Mouse (Mus musculus) cerebellum, adult 2 months (tissue): ENCODE data around the gene Gja5. TPM values are rescaled to one million over a fixed set of nuclear protein-coding genes. Genes with fewer than 3 reads are reported as not detected.

Experiments
- DNase-seq, 2 experiments: peaks; one replicate each; pipeline ENCODE4 v3.0.0; 2021
- H3K27ac ChIP-seq: fragments of 200-500 bp; 2 replicates; pipeline ENCODE4 v1.5.1; 2012; ENCODE audit warnings: low read length, control low read depth, inconsistent platforms; ENCODE audit not compliant: insufficient read depth
- H3K27me3 ChIP-seq: fragments of 200-500 bp; 2 replicates; pipeline ENCODE4 v1.6.1; 2012; ENCODE audit warnings: inconsistent platforms, mild to moderate bottlenecking, low read length, moderate library complexity; ENCODE audit not compliant: control insufficient read depth, insufficient read depth
- H3K4me1 ChIP-seq: fragments of 200-500 bp; 2 replicates; pipeline ENCODE4 v1.6.1; 2011; ENCODE audit warnings: low read length; ENCODE audit not compliant: control insufficient read depth, insufficient read depth
- H3K4me3 ChIP-seq: fragments of 200-500 bp; replicated peaks from 2 replicates; pipeline ENCODE3; 2011; ENCODE audit warnings: mild to moderate bottlenecking, low read depth, low read length, control low read depth; ENCODE audit not compliant: insufficient read depth
- CTCF ChIP-seq: fragments of 200-500 bp; IDR thresholded peaks from 2 replicates; pipeline ENCODE4 v1.5.1; 2011; ENCODE audit warnings: low read depth, mild to moderate bottlenecking, control low read depth, low read length, moderate library complexity, borderline replicate concordance; ENCODE audit not compliant: insufficient read depth
- POLR2A ChIP-seq: fragments of 200-500 bp; IDR thresholded peaks from 2 replicates; pipeline ENCODE4 v1.6.1; 2011; ENCODE audit warnings: low read length, control low read depth, borderline replicate concordance; ENCODE audit not compliant: insufficient read depth
- WGBS: fragments of 180-500 bp; shearing (Covaris S2); methylation state at CpG from one replicate; pipeline ENCODE4 v1.1.7; 2018; 5-methylcytosine and 5-hydroxymethylcytosine counted together
- polyA plus RNA-seq: library from polyadenylated mRNA; depleted of rRNA; stranded (reverse); fragments of >200 nt; gene quantifications from 2 replicates; pipeline ENCODE4 v1.2.3, GENCODE M21; 2012

Gja5 gene
- polyA plus RNA-seq, 1 experiment, result 0.64 TPM

DNA sequence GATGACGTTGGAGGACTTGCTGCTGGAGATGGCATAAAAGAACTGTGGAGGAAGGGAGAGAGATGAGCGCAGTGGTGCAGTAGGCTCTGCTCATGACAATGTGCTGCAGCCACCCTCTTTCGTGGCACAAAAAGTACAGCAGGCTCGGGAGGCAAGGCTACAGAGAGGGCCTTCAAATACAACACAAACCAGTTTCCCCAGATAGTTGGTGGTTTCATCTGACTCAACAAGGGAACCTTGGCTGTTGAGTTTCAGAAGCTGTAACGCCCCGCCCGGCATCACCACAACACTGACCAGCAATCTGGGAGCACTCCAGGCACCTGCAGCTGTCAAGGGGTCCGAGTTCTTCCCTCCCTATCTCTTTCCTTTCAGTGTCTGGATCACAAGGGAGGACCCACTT is 32.0 kb upstream of the Gja5 start:
- TF ChIP-seq POLR2A, result no peak
- no peak for TF ChIP-seq CTCF
- WGBS, result 94% methylated on average over 8 of the region's 8 CpGs
- DNase-seq, result no peak
- Histone ChIP-seq H3K4me3 (no peak overlapping the region), H3K27ac (no peak overlapping the region), H3K27me3 (no peaks in the 10 kb centered on the region), H3K4me1 (no peaks in the 10 kb centered on the region)

- TF ChIP-seq CTCF, result no peak
- no peak for TF ChIP-seq POLR2A
- no peak for DNase-seq
- Histone ChIP-seq H3K27me3 (no peaks in the 10 kb centered on the region), H3K4me3 (no peak overlapping the region), H3K27ac (no peak overlapping the region), H3K4me1 (no peaks in the 10 kb centered on the region)
- WGBS, result 93% methylated on average over 7 of the region's 7 CpGs
These were observed 29.5 kb upstream of the Gja5 start for GRCm38 (mm10) chr3:96874808-96875571.

DNA sequence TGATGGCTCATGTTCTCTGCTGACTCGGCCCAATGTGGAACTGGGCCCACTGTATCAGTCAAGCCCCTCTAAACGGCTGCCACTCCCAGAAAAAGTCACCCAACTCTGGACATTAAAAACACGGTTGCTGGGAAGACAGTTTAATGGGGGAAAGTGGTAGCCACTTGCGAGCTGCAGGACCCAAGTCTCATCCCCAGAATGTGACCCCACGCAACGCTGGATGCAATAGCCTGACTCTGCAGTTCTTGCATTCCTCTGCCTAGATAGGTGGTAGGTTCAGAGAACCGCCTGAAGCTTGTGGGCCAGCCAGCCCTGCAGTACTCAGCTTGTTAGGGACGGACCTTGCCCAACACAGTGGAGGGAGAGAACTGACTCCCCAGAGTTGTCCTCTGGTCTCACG is 25.0 kb upstream of the Gja5 start:
- WGBS, result 88% methylated on average over 9 of the region's 9 CpGs
- TF ChIP-seq CTCF, result no peak
- no peak for TF ChIP-seq POLR2A
- Histone ChIP-seq H3K27ac (no peak overlapping the region), H3K4me3 (no peak overlapping the region), H3K4me1 (no peaks in the 10 kb centered on the region), H3K27me3 (no peaks in the 10 kb centered on the region)
- DNase-seq, result no peak

DNA sequence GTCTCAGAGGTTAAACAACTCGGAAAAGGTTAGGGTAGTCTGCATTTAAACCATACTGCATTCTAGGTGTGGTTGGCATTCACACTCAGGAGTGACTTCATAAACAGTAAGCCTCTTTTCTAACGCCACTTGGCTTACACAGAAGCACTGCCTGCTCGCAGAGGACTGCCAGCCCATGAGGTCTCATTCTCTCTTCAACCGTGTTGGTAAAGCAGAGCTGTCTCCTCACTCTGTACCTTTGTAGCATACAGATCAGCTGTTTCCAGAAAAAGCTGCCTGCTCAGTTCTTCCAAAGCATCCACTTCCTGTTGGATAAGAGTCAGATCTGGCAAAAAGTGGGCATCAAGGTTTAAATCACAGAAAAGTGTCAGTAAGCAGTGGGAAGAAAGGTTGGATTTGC is 24.1 kb upstream of the Gja5 start:
- no peak overlapping the region for H3K4me3 ChIP-seq
- no peak for DNase-seq
- H3K27me3 ChIP-seq, result no peaks in the 10 kb centered on the region
- TF ChIP-seq POLR2A (no peak), CTCF (no peak)
- H3K4me1 ChIP-seq, result no peaks in the 10 kb centered on the region
- H3K27ac ChIP-seq, result no peak overlapping the region
- WGBS, result 84% methylated on average over 4 of the region's 4 CpGs

- no peaks in the 10 kb centered on the region for H3K4me1 ChIP-seq
- TF ChIP-seq POLR2A (no peak), CTCF (no peak)
- H3K27ac ChIP-seq, result no peak overlapping the region
- DNase-seq, result no peak
- no peaks in the 10 kb centered on the region for H3K27me3 ChIP-seq
- 87% methylated on average over 6 of the region's 6 CpGs for WGBS
- H3K4me3 ChIP-seq, result no peak overlapping the region
These were observed 22.9 kb upstream of the Gja5 start for GRCm38 (mm10) chr3:96881557-96881956.

DNA sequence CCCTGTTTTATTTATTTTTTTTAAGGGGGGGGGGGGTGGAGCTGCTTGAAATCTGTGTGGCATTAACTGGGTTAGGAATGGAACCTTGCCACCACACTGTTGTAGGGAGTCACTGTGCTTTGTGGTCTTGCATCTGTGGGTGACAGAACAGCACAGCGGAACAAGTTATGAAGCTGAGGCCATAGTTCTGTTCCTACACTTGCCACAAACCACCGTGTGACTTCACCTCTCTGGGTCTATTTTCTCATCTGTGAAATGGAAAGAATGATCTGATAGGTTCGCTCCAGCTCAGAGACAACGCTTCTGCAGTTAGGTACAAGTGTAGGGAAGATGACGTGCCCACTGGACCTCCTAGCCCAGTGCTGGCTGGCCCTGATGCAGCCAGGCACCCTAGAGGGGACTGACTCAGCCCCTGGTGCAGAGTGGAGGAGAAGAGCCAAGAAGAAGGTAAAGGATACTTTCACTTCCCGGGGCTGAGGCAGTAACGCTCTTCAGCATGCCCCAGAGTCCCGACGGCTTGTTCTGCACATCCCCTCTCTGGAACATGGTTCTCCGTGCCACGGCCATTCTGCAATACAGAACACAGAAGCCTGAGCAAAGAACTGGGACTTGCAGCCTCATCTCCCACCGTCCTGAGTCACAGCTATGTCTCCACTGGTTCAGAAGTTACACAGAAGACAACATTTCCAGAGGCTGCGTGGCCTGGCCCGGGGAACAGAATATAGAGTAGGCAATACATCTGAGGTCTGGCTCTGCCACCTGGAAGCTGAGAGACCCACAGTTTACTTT is 22.2 kb upstream of the Gja5 start:
- TF ChIP-seq POLR2A, result no peak
- TF ChIP-seq CTCF, result no peak
- Histone ChIP-seq H3K27me3 (no peaks in the 10 kb centered on the region), H3K4me3 (no peak overlapping the region), H3K27ac (no peak overlapping the region), H3K4me1 (no peaks in the 10 kb centered on the region)
- DNase-seq, result no peak
- 94% methylated on average over 14 of the region's 14 CpGs for WGBS

DNA sequence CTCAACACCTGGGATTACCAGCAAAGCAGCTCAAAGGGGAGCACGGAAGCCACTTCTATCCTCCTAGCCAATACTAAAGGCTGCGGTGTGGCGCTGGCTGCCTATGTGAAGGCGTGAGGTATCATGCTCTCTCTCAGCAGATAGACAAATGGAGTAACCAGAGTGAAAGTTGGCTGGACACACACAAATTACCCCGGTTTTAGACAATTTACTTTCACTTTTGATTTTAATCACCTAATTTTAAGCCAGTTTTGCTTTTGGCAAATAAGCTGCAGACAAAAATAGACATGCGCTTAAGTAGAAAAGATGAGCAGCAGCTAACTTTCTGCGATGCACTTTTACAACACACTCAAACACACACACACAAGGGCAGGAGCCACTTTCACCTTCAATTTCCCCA is 20.8 kb upstream of the Gja5 start:
- H3K27ac ChIP-seq, result no peak overlapping the region
- 94% methylated on average over 7 of the region's 7 CpGs for WGBS

More for the DNA sequence above, 20.8 kb upstream of the Gja5 start:
- Histone ChIP-seq H3K4me1 (no peaks in the 10 kb centered on the region), H3K27me3 (no peaks in the 10 kb centered on the region), H3K4me3 (no peak overlapping the region)
- DNase-seq, result no peak
- TF ChIP-seq POLR2A, result no peak
- no peak for TF ChIP-seq CTCF
